Mouse (Mus musculus) midbrain, postnatal 0 days (tissue): ENCODE results near the gene Mmp15. TPM values are rescaled to one million over a fixed set of nuclear protein-coding genes. Genes with fewer than 3 reads are reported as not detected.

ENCODE experiments used
- ATAC-seq: fragments of 200-750 bp; cut with Nextera tagmentation; 2 replicates; pipeline ENCODE4 v1.8.0; 2017; ENCODE audit warnings: moderate number of reproducible peaks, mild to moderate bottlenecking, moderate TSS enrichment, moderate library complexity; ENCODE audit not compliant: low FRiP score
- DNase-seq: peaks from one replicate; pipeline ENCODE4 v3.0.0-alpha.2; 2015; ENCODE audit warnings: low spot score
- H3K27ac ChIP-seq: fragments of 300-500 bp; sonication (generic); 2 replicates; pipeline ENCODE4 v1.5.1; 2014; ENCODE audit warnings: low read depth, mild to moderate bottlenecking, low read length, mixed read lengths
- H3K27me3 ChIP-seq: fragments of 300-500 bp; sonication (generic); 2 replicates; pipeline ENCODE4 v1.6.1; 2014; ENCODE audit warnings: low read length, control low read depth, mixed read lengths; ENCODE audit not compliant: insufficient read depth
- H3K36me3 ChIP-seq: fragments of 300-500 bp; sonication (generic); 2 replicates; pipeline ENCODE4 v1.6.1; 2014; ENCODE audit warnings: low read length, control low read depth, mixed read lengths; ENCODE audit not compliant: insufficient read depth
- H3K4me1 ChIP-seq: fragments of 300-500 bp; sonication (generic); 2 replicates; pipeline ENCODE4 v1.6.1; 2014; ENCODE audit warnings: mild to moderate bottlenecking, control low read depth, antibody characterized with exemption, low read length, mixed read lengths; ENCODE audit not compliant: insufficient read depth
- H3K4me2 ChIP-seq: fragments of 300-500 bp; sonication (generic); 2 replicates; pipeline ENCODE4 v1.6.1; 2014; ENCODE audit warnings: low read depth, mild to moderate bottlenecking, low read length, mixed read lengths; ENCODE audit not compliant: poor library complexity, severe bottlenecking
- H3K4me3 ChIP-seq: fragments of 300-500 bp; sonication (generic); 2 replicates; pipeline ENCODE4 v1.5.1; 2014; ENCODE audit warnings: low read depth, mild to moderate bottlenecking, low read length, moderate library complexity
- H3K9ac ChIP-seq: fragments of 300-500 bp; sonication (generic); replicated peaks from 2 replicates; pipeline ENCODE4 v1.6.1; 2014; ENCODE audit warnings: mild to moderate bottlenecking, low read length, moderate library complexity, mixed read lengths; ENCODE audit not compliant: poor library complexity, severe bottlenecking
- H3K9me3 ChIP-seq: fragments of 300-500 bp; sonication (generic); 2 replicates; pipeline ENCODE4 v1.6.1; 2016; ENCODE audit warnings: low read length, control low read depth
- CTCF ChIP-seq: IDR thresholded peaks from 2 replicates; pipeline ENCODE4 v1.5.1; 2016; ENCODE audit warnings: antibody characterized with exemption, mild to moderate bottlenecking
- WGBS: fragments of 180-500 bp; shearing (Covaris S2); extraction: QIAGEN DNeasy Blood & Tissue Kit; methylation state at CpG from one replicate; pipeline ENCODE4 v1.1.7; 2014; 5-methylcytosine and 5-hydroxymethylcytosine counted together
- polyA plus RNA-seq: library from polyadenylated mRNA; unstranded; fragments of >200 nt; fragmentation: Nextera tagmentation; extraction: Ambion mirVana; gene quantifications from 2 replicates; pipeline ENCODE4 v1.2.1, GENCODE M21; 2015
- total RNA-seq: library from RNA; depleted of rRNA; stranded (reverse); fragments of >200 nt; gene quantifications from 2 replicates; pipeline ENCODE4 v1.2.3, GENCODE M21; 2014

Gene Mmp15
- total and polyA plus RNA-seq, 2 experiments from 2014 or later: 13.7 to 59.1 TPM

GRCm38 (mm10) chr8:95326822-95327221, 25.2 kb upstream of the Mmp15 start:
- H3K9me3 ChIP-seq: no peaks in the 10 kb centered on the region
- DNase-seq (no peak), ATAC-seq (no peak)
- H3K27ac ChIP-seq: no peak overlapping the region
- H3K9ac ChIP-seq: no peak overlapping the region
- 94% methylated on average over 5 of the region's 5 CpGs for WGBS
- H3K36me3 ChIP-seq: peaks cover 34% of the 10 kb centered on the region
- H3K27me3 ChIP-seq: no peaks in the 10 kb centered on the region
- H3K4me2 ChIP-seq: no peak overlapping the region
- no peak for TF ChIP-seq CTCF
- H3K4me1 ChIP-seq: peaks cover 5% of the 10 kb centered on the region; the same call in 1 of the 2 replicates
- H3K4me3 ChIP-seq: no peak overlapping the region

GRCm38 (mm10) chr8:95327866-95328465, 24.1 kb upstream of the Mmp15 start:
- no peak for DNase-seq
- no peak for ATAC-seq
- H3K27ac ChIP-seq: no peak overlapping the region
- no peaks in the 10 kb centered on the region for H3K27me3 ChIP-seq
- H3K9ac ChIP-seq: no peak overlapping the region
- H3K36me3 ChIP-seq: peaks cover 34% of the 10 kb centered on the region
- H3K4me2 ChIP-seq: no peak overlapping the region
- no peak overlapping the region for H3K4me3 ChIP-seq
- 90% methylated on average over 46 of the region's 46 CpGs for WGBS
- no peaks in the 10 kb centered on the region for H3K9me3 ChIP-seq
- H3K4me1 ChIP-seq: peaks cover 9% of the 10 kb centered on the region; the same call in 1 of the 2 replicates
- TF ChIP-seq CTCF: no peak

GRCm38 (mm10) chr8:95330367-95330766, 21.7 kb upstream of the Mmp15 start:
- 63% methylated on average over 1 of the region's 1 CpGs for WGBS
- ATAC-seq: no peak
- no peak overlapping the region for H3K27ac ChIP-seq

GRCm38 (mm10) chr8:95331156-95331719, 20.8 kb upstream of the Mmp15 start:
- Histone ChIP-seq H3K36me3 (peaks cover 33% of the 10 kb centered on the region), H3K4me3 (peak overlapping the region; percentile 92), H3K9ac (peak overlapping the region; percentile 96), H3K4me1 (peaks cover 11% of the 10 kb centered on the region; the same call in 1 of the 2 replicates), H3K27ac (peak overlapping the region; percentile 95), H3K4me2 (peak overlapping the region; percentile 81), H3K9me3 (no peaks in the 10 kb centered on the region), H3K27me3 (no peaks in the 10 kb centered on the region)
- WGBS: under 1% methylated on average over 35 of the region's 38 CpGs
- no peak for TF ChIP-seq CTCF
- DNase-seq (peak; percentile 55), ATAC-seq (peak; percentile 46)

More at GRCm38 (mm10) chr8:95330367-95330766, 21.7 kb upstream of the Mmp15 start:
- Histone ChIP-seq H3K36me3 (peaks cover 34% of the 10 kb centered on the region), H3K27me3 (no peaks in the 10 kb centered on the region), H3K4me1 (peaks cover 11% of the 10 kb centered on the region; the same call in 1 of the 2 replicates), H3K4me3 (peak overlapping the region; percentile 92), H3K4me2 (peak overlapping the region; percentile 81), H3K9ac (peak overlapping the region; percentile 96), H3K9me3 (no peaks in the 10 kb centered on the region)
- no peak for DNase-seq
- no peak for TF ChIP-seq CTCF

- peak within 1 kb of the TSS; percentile 95 for H3K27ac ChIP-seq
- H3K9me3 ChIP-seq: no peaks in the 10 kb centered on the region
- DNase-seq (peak; percentile 94), ATAC-seq (peak; percentile 93)
- H3K4me2 ChIP-seq: peak within 1 kb of the TSS; percentile 81
- H3K4me3 ChIP-seq: peak within 1 kb of the TSS; percentile 92
- TF ChIP-seq CTCF: peak; percentile 77
- H3K9ac ChIP-seq: peak within 1 kb of the TSS; percentile 96
- H3K27me3 ChIP-seq: no peaks in the 10 kb centered on the region
- H3K4me1 ChIP-seq: peaks cover 11% of the 10 kb centered on the region; the same call in 1 of the 2 replicates
- peaks cover 30% of the 10 kb centered on the region for H3K36me3 ChIP-seq
- under 1% methylated on average over 62 of the region's 80 CpGs for WGBS
Observed at GRCm38 (mm10) chr8:95331720-95332436, 20.2 kb upstream of the Mmp15 start, which contains the start of the genes Zfp319 and Usb1. Gene Zfp319 (minus strand): TSS chr8:95331950. Gene Usb1 (plus strand): TSS chr8:95332284.
